Mouse (Mus musculus): Measurements from ENCODE around the gene Mtr. TPM values are rescaled to one million over a fixed set of nuclear protein-coding genes. Genes with fewer than 3 reads are reported as not detected.

Mtr gene
- 10 to 100 TPM; 56.9 to 59.5 TPM for total RNA-seq (2021)
- long read RNA-seq, experiment 1, full-length matches to known transcripts, result 6 of 22 reads
- long read RNA-seq, experiment 1, partial matches to known transcripts, result 8 of 22 reads
- long read RNA-seq, experiment 1, other reads (novel, unspliced or antisense), result 8 of 22 reads
- long read RNA-seq, experiment 2, full-length matches to known transcripts, result 6 of 18 reads
- long read RNA-seq, experiment 2, partial matches to known transcripts, result 4 of 18 reads
- long read RNA-seq, experiment 2, other reads (novel, unspliced or antisense), result 8 of 18 reads

- peak; percentile 93 to 94 for DNase-seq
- intact Hi-C loops (cut with DNase I), result loop anchor here (5.0 to 10.0 kb wide), 3 partner anchors 45 to 307 kb away; partner anchors contain the start of genes Ero1lb and Heatr1
Observed at GRCm38 (mm10) chr13:12257391-12258380, at the start of gene Mtr. TSS of gene Mtr (minus strand) at chr13:12258113.

GRCm38 (mm10) chr13:12307286-12307685 lies 49.4 kb upstream of the Mtr start:
- DNase-seq, result no peak
- intact Hi-C loops (cut with DNase I), result no loop called here

- intact Hi-C loops (cut with DNase I), result no loop called here
- no peak for DNase-seq
Observed at GRCm38 (mm10) chr13:12305540-12305939, 47.6 kb upstream of the Mtr start.

GRCm38 (mm10) chr13:12304991-12305390 lies 47.1 kb upstream of the Mtr start:
- DNase-seq, result no peak
- intact Hi-C loops (cut with DNase I), result no loop called here

GRCm38 (mm10) chr13:12297777-12298176 lies 39.9 kb upstream of the Mtr start:
- intact Hi-C loops (cut with DNase I), result loop anchor here (2.0 kb wide), 1 partner anchor 87 kb away; no protein-coding TSS in a partner anchor
- no peak for DNase-seq

- intact Hi-C loops (cut with DNase I), result loop anchor here (2.0 kb wide), 1 partner anchor 88 kb away; no protein-coding TSS in a partner anchor
- DNase-seq, result no peak
Observed at GRCm38 (mm10) chr13:12296701-12297100, 38.8 kb upstream of the Mtr start.

GRCm38 (mm10) chr13:12293810-12294209 lies 35.9 kb upstream of the Mtr start:
- peak in 1 of 2 experiments; percentile 40 for DNase-seq

GRCm38 (mm10) chr13:12290700-12291099 lies 32.8 kb upstream of the Mtr start:
- DNase-seq, result no peak
- intact Hi-C loops (cut with DNase I), result no loop called here

More at GRCm38 (mm10) chr13:12293810-12294209, 35.9 kb upstream of the Mtr start:
- intact Hi-C loops (cut with DNase I), result no loop called here

GRCm38 (mm10) chr13:12284528-12284927 lies 26.6 kb upstream of the Mtr start:
- no peak for DNase-seq
- intact Hi-C loops (cut with DNase I), result no loop called here

GRCm38 (mm10) chr13:12283826-12284225 lies 25.9 kb upstream of the Mtr start:
- DNase-seq, result peak; percentile 47 to 48
- intact Hi-C loops (cut with DNase I), result no loop called here

GRCm38 (mm10) chr13:12274721-12275120 lies 16.8 kb upstream of the Mtr start:
- peak in 1 of 2 experiments; percentile 34 for DNase-seq
- intact Hi-C loops (cut with DNase I), result no loop called here

GRCm38 (mm10) chr13:12274220-12274619 lies 16.3 kb upstream of the Mtr start:
- no peak for DNase-seq
- intact Hi-C loops (cut with DNase I), result no loop called here

- intact Hi-C loops (cut with DNase I), result no loop called here
- DNase-seq, result peak in 1 of 2 experiments; percentile 51
Observed at GRCm38 (mm10) chr13:12272953-12273352, 15.0 kb upstream of the Mtr start.

GRCm38 (mm10) chr13:12267971-12268370 lies 10.1 kb upstream of the Mtr start:
- intact Hi-C loops (cut with DNase I), result no loop called here
- no peak for DNase-seq

- intact Hi-C loops (cut with DNase I), result no loop called here
- DNase-seq, result no peak
Observed at GRCm38 (mm10) chr13:12267097-12267496, 9.2 kb upstream of the Mtr start.

GRCm38 (mm10) chr13:12263996-12264395 lies 6.1 kb upstream of the Mtr start:
- no peak for DNase-seq
- intact Hi-C loops (cut with DNase I), result no loop called here

GRCm38 (mm10) chr13:12261505-12261904 lies 3.6 kb upstream of the Mtr start:
- intact Hi-C loops (cut with DNase I), result no loop called here
- no peak for DNase-seq

GRCm38 (mm10) chr13:12256871-12257390 lies 982 bp downstream of the Mtr start:
- DNase-seq, result no peak
- intact Hi-C loops (cut with DNase I), result loop anchor here (5.0 to 10.0 kb wide), 3 partner anchors 45 to 308 kb away; partner anchors contain the start of genes Ero1lb and Heatr1

GRCm38 (mm10) chr13:12255911-12256705 lies 1.8 kb downstream of the Mtr start:
- intact Hi-C loops (cut with DNase I), result loop anchor here (5.0 to 10.0 kb wide), 3 partner anchors 44 to 309 kb away; partner anchors contain the start of genes Ero1lb and Heatr1
- DNase-seq, result no peak

GRCm38 (mm10) chr13:12250496-12250895 lies 7.4 kb downstream of the Mtr start:
- DNase-seq, result no peak
- intact Hi-C loops (cut with DNase I), result loop anchor here (10.0 kb wide), 1 partner anchor 314 kb away; the partner anchor contains the start of gene Ero1lb
